Mouse (Mus musculus) embryonic facial prominence, embryonic 14.5 days (tissue): ENCODE measurements around the gene Med12l. TPM values are rescaled to one million over a fixed set of nuclear protein-coding genes. Genes with fewer than 3 reads are reported as not detected.

Experiments
- ATAC-seq: fragments of 200-750 bp; cut with Nextera tagmentation; 2 replicates; pipeline ENCODE4 v1.8.0; 2017; ENCODE audit warnings: low read depth, moderate number of reproducible peaks, moderate TSS enrichment
- DNase-seq: peaks from one replicate; pipeline ENCODE4 v3.0.0-alpha.2; 2015; ENCODE audit warnings: low spot score
- H3K27ac ChIP-seq: fragments of 300-500 bp; sonication (generic); replicated peaks from 2 replicates; pipeline ENCODE4 v1.5.1; 2014; ENCODE audit warnings: low read depth, mild to moderate bottlenecking, low read length, moderate library complexity
- H3K27me3 ChIP-seq: fragments of 300-500 bp; sonication (generic); replicated peaks from 2 replicates; pipeline ENCODE4 v1.6.1; 2014; ENCODE audit warnings: low read length; ENCODE audit not compliant: control insufficient read depth, insufficient read depth
- H3K36me3 ChIP-seq: fragments of 300-500 bp; sonication (generic); 2 replicates; pipeline ENCODE4 v1.6.1; 2014; ENCODE audit warnings: low read length, mixed read lengths; ENCODE audit not compliant: control insufficient read depth, insufficient read depth
- H3K4me1 ChIP-seq: fragments of 300-500 bp; sonication (generic); 2 replicates; pipeline ENCODE4 v1.6.1; 2014; ENCODE audit warnings: antibody characterized with exemption, low read length; ENCODE audit not compliant: control insufficient read depth, insufficient read depth
- H3K4me2 ChIP-seq: fragments of 300-500 bp; sonication (generic); 2 replicates; pipeline ENCODE4 v1.6.1; 2014; ENCODE audit warnings: low read depth, mild to moderate bottlenecking, low read length, moderate library complexity, mixed read lengths
- H3K4me3 ChIP-seq: fragments of 300-500 bp; sonication (generic); 2 replicates; pipeline ENCODE4 v1.5.1; 2014; ENCODE audit warnings: low read depth, mild to moderate bottlenecking, low read length
- H3K9ac ChIP-seq: fragments of 300-500 bp; sonication (generic); 2 replicates; pipeline ENCODE4 v1.6.1; 2014; ENCODE audit warnings: low read depth, mild to moderate bottlenecking, low read length, moderate library complexity, mixed read lengths
- H3K9me3 ChIP-seq: fragments of 300-500 bp; sonication (generic); 2 replicates; pipeline ENCODE4 v1.6.1; 2016; ENCODE audit warnings: low read length; ENCODE audit not compliant: control insufficient read depth
- WGBS: fragments of 180-500 bp; shearing (Covaris S2); extraction: QIAGEN DNeasy Blood & Tissue Kit; methylation state at CpG from one replicate; pipeline ENCODE4 v1.1.7; 2014; 5-methylcytosine and 5-hydroxymethylcytosine counted together
- polyA plus RNA-seq: library from polyadenylated mRNA; unstranded; fragments of >200 nt; fragmentation: Nextera tagmentation; extraction: Ambion mirVana; gene quantifications from 2 replicates; pipeline ENCODE4 v1.2.1, GENCODE M21; 2014

Gene Med12l
- polyA plus RNA-seq, 1 experiment from 2014 or later, result 3.3 TPM

DNA sequence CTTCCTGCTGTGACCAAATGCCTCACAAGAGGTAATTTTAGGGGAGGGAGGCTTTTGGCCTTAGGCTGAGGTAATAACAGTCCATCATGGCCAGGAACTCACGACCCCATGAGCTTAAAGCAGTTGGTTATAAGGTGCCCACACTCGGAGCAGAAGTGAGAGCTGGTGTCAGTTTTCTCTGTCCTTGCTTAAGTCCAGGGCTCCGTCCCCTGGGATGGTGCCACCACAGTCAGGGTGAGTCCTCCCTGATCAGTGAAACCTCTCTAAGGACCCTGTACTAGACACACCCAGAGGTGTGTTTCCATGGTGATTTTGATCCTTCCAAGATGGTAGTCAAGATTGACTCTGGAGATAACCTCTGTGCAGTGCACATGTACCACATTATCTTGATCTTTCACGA lies 25.4 kb downstream of the Med12l start:
- DNase-seq (no peak), ATAC-seq (no peak)
- H3K27ac ChIP-seq, result no peak overlapping the region
- no peaks in the 10 kb centered on the region for H3K27me3 ChIP-seq
- no peak overlapping the region for H3K9ac ChIP-seq
- H3K4me2 ChIP-seq, result no peak overlapping the region
- 56% methylated on average over 4 of the region's 4 CpGs for WGBS
- no peaks in the 10 kb centered on the region for H3K4me1 ChIP-seq
- no peaks in the 10 kb centered on the region for H3K9me3 ChIP-seq
- no peak overlapping the region for H3K4me3 ChIP-seq
- no peaks in the 10 kb centered on the region for H3K36me3 ChIP-seq

DNA sequence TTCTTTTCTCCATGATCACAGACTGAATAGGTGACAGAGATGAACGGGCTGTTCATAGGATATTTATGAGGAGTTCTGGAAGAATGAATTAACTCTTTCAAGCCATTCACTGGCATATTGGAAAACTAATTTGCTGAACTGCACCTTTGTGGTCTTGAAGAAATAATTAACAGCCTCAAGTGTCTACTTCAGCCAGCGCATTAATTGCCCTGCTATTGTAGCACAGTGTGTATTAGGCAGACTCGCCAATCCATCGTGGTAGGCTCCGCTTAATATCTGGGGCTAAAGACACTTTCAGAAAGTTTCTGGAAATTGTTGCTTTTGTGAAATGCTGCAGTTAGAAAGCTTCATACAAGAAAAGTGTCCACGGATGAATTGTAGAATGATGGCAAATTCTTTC lies 35.9 kb downstream of the Med12l start:
- no peak for ATAC-seq

DNA sequence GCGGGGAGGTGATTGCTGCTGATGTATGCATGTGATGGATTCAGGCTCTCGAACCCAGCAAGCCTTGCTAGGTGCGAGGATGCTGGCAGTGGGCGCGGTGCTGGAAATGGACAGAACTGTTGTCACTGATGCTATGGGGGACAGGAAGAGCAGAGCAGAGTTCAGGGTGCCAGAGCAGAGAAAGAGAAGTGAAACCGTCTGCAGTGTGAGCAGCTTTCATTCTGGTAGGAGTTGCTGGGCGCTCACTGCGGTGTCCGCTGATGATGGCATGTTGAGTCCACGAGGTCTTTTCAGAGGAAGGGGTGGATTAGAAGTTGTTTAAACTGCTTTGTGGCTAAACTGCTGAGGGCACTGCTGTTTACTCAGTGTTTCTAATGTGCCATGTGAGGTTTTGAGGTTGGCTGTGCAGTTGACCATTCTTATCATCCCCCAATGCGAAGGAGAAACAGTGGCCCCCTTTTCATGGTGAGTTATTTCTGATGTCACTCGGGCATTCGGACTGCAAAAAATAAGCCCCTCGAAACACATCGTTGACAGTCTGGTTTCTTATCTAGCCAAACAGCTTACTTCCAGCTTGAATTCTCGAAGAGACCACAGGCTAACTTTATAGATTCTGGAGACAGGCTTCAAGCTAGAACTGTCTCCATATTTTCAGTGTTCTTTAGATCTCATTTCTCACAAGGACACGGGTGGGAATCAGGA lies 49.4 kb downstream of the Med12l start:
- Histone ChIP-seq H3K27me3 (no peaks in the 10 kb centered on the region), H3K36me3 (no peaks in the 10 kb centered on the region), H3K27ac (no peak overlapping the region), H3K4me2 (no peak overlapping the region), H3K9me3 (no peaks in the 10 kb centered on the region), H3K4me1 (peaks cover 3% of the 10 kb centered on the region; the same call in 1 of the 2 replicates), H3K9ac (no peak overlapping the region), H3K4me3 (no peak overlapping the region)
- no peak for ATAC-seq
- WGBS, result 85% methylated on average over 17 of the region's 17 CpGs
- DNase-seq, result no peak

More for the DNA sequence above, 35.9 kb downstream of the Med12l start:
- H3K27ac ChIP-seq, result no peak overlapping the region
- no peaks in the 10 kb centered on the region for H3K36me3 ChIP-seq
- no peak for DNase-seq
- H3K27me3 ChIP-seq, result no peaks in the 10 kb centered on the region
- no peaks in the 10 kb centered on the region for H3K4me1 ChIP-seq
- H3K9me3 ChIP-seq, result no peaks in the 10 kb centered on the region
- WGBS, result 86% methylated on average over 6 of the region's 6 CpGs
- no peak overlapping the region for H3K9ac ChIP-seq
- H3K4me3 ChIP-seq, result no peak overlapping the region
- no peak overlapping the region for H3K4me2 ChIP-seq

DNA sequence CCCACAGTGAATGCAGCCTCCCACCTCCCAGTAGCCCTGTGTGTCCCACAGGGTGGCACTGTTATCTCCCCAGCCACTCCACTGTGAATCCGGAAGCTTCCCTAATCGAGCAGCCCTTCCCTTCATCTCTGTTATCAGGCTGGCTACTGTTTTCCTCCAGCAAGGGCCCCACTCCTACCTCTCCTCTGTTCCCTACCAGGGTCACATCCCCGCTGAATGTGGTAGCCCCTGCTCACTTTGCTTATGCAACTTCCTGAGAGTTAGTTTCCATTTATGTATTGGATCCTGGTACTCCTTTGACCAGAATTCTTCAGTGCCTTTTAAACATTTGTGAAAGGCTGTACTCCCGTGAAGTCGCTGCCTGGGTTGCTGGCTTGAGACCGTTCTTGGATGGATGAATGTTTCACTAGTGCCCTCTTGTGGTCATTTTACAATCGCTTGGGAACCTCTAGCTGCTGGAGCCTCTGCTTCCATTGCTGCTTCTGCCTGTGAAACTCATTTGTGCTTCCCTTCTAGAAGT lies 53.5 kb downstream of the Med12l start:
- H3K27me3 ChIP-seq, result no peaks in the 10 kb centered on the region
- H3K9me3 ChIP-seq, result no peaks in the 10 kb centered on the region
- H3K4me1 ChIP-seq, result peaks cover 3% of the 10 kb centered on the region; the same call in 1 of the 2 replicates
- peak; percentile 88 for ATAC-seq
- H3K9ac ChIP-seq, result peak overlapping the region; percentile 28; the same call in 1 of the 2 replicates
- H3K4me3 ChIP-seq, result no peak overlapping the region
- no peak overlapping the region for H3K27ac ChIP-seq
- peak; percentile 90 for DNase-seq
- H3K36me3 ChIP-seq, result no peaks in the 10 kb centered on the region
- H3K4me2 ChIP-seq, result 0 out of 2 replicates have a peak overlapping the region, but pooled peaks have one; percentile 32
- WGBS, result 1% methylated on average over 7 of the region's 7 CpGs

DNA sequence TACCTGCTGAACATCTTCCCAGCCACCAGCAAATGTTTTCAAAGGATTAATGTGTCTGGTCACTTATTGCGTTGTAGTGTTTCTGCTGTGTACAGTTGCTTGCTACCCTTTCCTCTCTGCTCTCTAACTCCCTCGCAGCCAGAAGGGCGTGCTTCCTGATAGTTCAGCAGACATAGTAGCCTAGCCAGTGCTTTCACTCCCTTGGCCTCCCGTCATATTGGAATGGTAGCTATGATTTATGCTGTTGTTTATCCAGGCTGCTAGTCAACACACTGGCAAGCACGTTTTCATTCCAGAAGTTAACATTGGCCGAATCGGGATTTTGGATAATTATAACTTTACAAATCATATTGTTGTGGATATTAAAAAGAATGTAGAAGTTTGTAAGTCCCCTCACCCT lies 54.5 kb downstream of the Med12l start:
- Histone ChIP-seq H3K9me3 (no peaks in the 10 kb centered on the region), H3K36me3 (no peaks in the 10 kb centered on the region), H3K27ac (no peak overlapping the region), H3K4me3 (no peak overlapping the region), H3K4me1 (peaks cover 3% of the 10 kb centered on the region; the same call in 1 of the 2 replicates), H3K4me2 (no peak overlapping the region), H3K27me3 (no peaks in the 10 kb centered on the region), H3K9ac (no peak overlapping the region)
- WGBS, result 84% methylated on average over 7 of the region's 7 CpGs
- DNase-seq (no peak), ATAC-seq (no peak)

DNA sequence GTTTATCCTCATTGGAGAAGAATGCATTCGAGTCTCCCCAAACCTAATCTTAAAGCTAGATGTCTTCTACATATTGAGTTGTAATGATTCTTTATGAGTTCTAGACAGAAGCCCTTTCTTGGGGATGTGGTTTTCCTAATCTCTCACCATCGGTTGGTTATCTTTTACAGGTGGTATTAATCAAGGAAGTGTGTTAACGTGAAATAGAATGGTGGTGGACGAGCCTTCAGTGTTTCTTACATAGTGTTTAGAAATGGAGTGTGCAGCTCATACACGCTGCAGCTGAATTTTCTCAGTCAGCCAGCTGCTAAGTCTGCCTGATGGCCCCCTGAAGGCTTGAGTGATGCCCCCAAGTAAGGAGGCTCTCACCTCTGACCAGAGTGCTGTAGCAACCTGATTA lies 56.5 kb downstream of the Med12l start:
- ATAC-seq (no peak), DNase-seq (no peak)
- no peak overlapping the region for H3K4me3 ChIP-seq
- WGBS, result 52% methylated on average over 5 of the region's 5 CpGs
- no peak overlapping the region for H3K9ac ChIP-seq
- no peak overlapping the region for H3K27ac ChIP-seq
- no peak overlapping the region for H3K4me2 ChIP-seq
- no peaks in the 10 kb centered on the region for H3K27me3 ChIP-seq
- no peaks in the 10 kb centered on the region for H3K9me3 ChIP-seq
- peaks cover 8% of the 10 kb centered on the region; the same call in 1 of the 2 replicates for H3K4me1 ChIP-seq
- H3K36me3 ChIP-seq, result no peaks in the 10 kb centered on the region

DNA sequence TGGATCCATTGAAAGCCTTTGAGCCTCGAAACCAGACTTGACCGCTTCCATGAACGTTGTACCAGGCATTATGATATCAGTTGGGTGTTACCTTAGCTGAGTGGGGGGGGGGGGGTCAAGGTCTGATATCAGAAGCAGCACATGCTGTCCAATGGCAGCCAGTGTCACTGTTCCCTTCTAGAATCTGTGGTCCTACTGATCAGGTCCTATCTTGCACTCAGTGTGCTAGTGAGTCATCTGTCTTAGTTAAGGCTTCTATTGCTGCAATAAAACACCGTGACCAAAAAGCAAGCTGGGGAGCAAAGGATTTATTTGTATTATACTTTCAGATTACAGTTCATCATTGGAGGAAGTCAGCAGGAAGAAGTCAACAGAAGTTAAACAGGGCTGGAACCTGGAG lies 57.8 kb downstream of the Med12l start:
- Histone ChIP-seq H3K4me1 (peaks cover 8% of the 10 kb centered on the region; the same call in 1 of the 2 replicates), H3K4me2 (no peak overlapping the region), H3K27me3 (no peaks in the 10 kb centered on the region), H3K4me3 (no peak overlapping the region), H3K36me3 (no peaks in the 10 kb centered on the region), H3K27ac (no peak overlapping the region), H3K9ac (no peak overlapping the region), H3K9me3 (no peaks in the 10 kb centered on the region)
- 95% methylated on average over 4 of the region's 4 CpGs for WGBS
- DNase-seq (no peak), ATAC-seq (no peak)

DNA sequence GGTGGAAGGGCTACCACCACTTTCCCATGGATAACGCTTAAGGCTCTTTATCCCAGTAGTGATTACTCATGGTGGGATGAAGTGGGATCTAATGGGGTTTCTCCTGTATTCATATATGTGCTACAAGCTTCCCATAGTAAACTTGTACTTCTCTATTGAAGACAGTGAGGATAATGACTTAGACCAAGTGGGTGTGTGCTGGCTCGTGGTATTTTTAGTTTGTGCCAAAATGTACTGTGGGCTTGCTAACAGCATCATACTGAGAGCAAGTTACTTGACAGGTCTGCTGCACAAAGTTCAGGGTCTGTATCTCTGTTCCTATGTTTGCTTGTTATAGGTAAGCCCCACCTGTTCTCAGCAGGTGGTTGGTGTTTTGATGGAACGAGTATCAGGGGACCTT lies 60.3 kb downstream of the Med12l start:
- ATAC-seq (peak; percentile 45; the same call in 1 of the 2 replicates), DNase-seq (no peak)
- 0 out of 2 replicates have a peak, but pooled peaks cover 5% of the 10 kb centered on the region for H3K4me1 ChIP-seq
- no peaks in the 10 kb centered on the region for H3K27me3 ChIP-seq
- no peak overlapping the region for H3K4me2 ChIP-seq
- H3K9ac ChIP-seq, result no peak overlapping the region
- no peak overlapping the region for H3K4me3 ChIP-seq
- WGBS, result 77% methylated on average over 3 of the region's 3 CpGs
- H3K36me3 ChIP-seq, result no peaks in the 10 kb centered on the region
- no peak overlapping the region for H3K27ac ChIP-seq
- H3K9me3 ChIP-seq, result no peaks in the 10 kb centered on the region
